Mouse (Mus musculus): ENCODE results near the gene Foxn3. TPM values are rescaled to one million over a fixed set of nuclear protein-coding genes. Genes with fewer than 3 reads are reported as not detected.

The Foxn3 gene
- total RNA-seq, 4 experiments from 2014 or later = 57.4 to 62.5 (median 60.3) TPM

GRCm38 (mm10) chr12:99299900-99300299, 263.5 kb downstream of the Foxn3 start:
- DNase-seq (ENCODE audit: low spot score in 2 of 2) = no peak

DNA sequence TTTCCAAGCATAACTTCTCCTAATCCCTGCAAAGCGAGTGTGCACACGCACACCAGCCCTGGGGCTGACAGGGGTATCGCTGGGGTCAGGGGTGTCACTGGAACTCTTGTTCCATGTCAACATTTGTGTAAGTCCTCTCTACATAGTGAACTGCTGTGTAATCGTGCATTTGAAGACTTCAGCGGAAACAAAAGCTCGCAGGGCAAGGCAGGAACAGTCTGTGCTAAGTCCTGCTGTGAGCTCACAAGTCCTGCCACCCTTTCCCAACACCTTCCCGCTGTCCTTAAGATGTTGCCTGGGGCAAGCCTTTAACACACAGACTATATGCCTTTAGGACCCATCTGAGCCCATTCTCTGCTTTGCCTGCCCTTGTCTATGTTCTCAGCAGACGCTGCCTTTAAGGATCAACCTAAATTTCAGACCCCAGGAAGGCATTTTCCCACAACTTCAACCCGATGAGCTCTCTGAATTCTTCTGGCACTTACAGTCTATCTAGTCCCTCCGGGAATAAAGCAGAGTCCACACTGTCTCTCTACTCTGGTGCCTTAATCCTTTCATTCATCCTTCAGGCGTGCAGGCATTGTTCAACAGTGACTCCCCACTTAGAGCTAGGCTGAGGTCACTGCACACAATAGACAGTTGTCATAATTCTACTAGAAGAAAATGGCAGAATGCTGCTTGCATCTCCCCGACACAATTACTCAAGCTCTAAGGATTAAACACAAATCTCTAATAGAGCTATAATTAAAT, 264.4 kb downstream of the Foxn3 start:
- DNase-seq (ENCODE audit: low spot score in 2 of 2) = no peak

- DNase-seq (ENCODE audit: low spot score in 2 of 2) = no peak
Measured at GRCm38 (mm10) chr12:99298242-99298641, 265.1 kb downstream of the Foxn3 start.

- no peak for DNase-seq (ENCODE audit: low spot score in 2 of 2)
Measured at GRCm38 (mm10) chr12:99297792-99298191, 265.6 kb downstream of the Foxn3 start.

DNA sequence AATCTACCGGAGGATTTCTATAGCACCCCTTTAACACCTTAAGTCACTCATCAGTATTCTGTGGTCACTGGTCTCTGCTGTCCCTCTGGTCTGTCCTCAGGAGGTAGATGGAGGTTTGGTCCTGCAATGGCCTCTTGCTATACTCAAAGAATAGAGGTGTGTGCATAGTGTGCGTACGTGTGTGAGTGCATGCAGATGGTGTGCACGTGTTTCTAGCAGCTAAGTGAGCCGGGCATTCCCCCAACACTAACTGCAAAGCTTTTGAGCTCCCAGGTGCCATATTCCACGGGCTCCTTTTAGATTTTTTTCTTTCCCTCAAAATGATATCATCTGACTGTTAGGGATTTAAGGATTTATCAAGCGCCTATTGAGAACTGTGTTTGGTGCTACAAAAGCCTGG, 269.9 kb downstream of the Foxn3 start:
- DNase-seq (ENCODE audit: low spot score in 2 of 2) = no peak

GRCm38 (mm10) chr12:99292152-99292551, 271.2 kb downstream of the Foxn3 start:
- no peak for DNase-seq (ENCODE audit: low spot score in 2 of 2)

DNA sequence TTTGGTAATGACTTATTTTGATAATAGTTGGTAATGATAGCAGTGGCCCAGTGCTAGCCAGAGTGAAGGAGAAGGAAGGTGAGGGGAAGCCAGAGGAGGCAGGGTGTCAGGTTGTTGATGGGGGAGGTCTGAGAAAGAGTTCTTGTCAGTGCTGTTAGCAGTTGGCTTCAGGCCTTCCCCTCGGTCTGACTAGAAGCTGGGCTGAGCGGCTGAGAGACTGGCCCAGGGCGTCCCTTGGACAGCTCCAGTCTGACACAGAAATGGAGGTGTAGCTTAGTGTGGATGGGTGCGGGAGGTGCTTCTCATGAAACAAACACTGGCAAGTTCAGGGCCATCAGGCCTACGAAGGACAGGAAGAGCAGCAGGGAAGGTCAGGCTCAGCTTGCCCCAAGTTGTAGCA, 276.3 kb downstream of the Foxn3 start:
- no peak for DNase-seq (ENCODE audit: low spot score in 2 of 2)

GRCm38 (mm10) chr12:99286662-99287061, 276.7 kb downstream of the Foxn3 start:
- no peak for DNase-seq (ENCODE audit: low spot score in 2 of 2)

- no peak for DNase-seq (ENCODE audit: low spot score in 2 of 2)
Measured at GRCm38 (mm10) chr12:99285656-99286055, 277.7 kb downstream of the Foxn3 start.

DNA sequence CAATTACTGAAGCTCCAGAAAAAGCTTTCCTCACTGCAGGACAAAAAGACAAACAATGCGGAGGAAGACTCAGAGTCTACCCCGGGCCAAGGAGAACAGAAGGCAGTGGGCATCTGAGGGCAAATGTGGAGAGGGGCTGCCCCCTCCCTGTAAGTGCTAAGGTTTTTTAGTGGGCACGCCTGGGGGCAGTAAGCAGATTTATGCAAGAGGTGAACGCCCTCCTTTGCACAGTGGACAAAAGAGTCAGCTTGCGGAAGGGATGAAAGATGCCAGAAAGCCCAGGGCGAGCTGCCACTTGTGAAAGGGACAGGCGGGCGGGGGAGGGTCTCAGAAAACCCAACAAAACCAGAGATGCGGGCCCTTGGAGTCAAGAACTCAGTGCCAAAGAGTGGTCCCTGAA, 278.2 kb downstream of the Foxn3 start:
- DNase-seq (ENCODE audit: low spot score in 2 of 2) = no peak

DNA sequence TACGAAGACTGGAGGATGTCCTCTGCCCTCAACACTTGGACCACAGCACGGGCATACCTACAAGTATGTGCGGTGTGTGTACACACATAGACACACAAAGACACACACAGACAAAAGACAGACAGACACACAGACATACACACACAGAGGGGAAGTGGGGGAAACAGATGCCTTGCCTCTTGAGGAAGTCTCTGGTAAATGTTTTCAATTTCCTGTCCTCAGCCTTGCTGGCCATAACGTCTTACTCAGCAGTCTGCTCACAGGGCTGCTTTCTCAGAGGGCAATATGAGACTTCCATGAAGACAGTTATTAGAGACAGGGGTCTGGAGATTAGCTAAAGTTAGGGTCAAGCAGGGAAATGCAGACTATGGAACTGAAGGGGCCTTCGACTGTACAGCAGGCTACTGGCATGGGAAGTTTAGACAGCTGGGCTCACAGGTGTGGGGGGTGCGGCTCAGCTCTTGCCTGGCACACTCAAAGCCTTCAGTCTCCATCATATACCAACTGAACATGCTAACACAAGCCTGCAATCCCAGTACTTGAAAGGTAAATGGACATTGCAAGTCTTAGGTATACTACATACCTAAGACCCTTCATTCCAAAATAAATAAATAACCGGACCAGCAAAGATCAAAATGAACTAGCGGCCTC, 278.8 kb downstream of the Foxn3 start:
- no peak for DNase-seq (ENCODE audit: low spot score in 2 of 2)

DNA sequence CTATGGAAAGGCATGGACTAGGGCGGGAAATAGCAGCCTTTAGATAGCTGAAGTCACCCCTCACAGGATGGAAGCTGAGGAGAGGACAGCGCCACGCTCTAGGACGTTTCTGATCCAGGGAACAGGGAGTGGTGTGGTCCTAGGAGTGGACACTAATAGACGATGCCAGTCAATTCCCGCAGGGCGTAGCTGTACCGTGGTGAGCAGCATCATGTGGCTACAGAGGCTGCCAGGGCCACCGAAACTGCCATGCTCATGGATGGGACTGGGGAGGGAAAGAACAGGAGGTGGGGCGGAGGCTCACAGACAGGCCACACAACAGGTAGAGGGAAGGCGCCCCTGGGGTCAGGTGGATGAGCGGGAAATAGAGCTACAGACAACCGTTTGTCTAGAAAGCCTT, 282.6 kb downstream of the Foxn3 start:
- DNase-seq (ENCODE audit: low spot score in 2 of 2) = no peak

DNA sequence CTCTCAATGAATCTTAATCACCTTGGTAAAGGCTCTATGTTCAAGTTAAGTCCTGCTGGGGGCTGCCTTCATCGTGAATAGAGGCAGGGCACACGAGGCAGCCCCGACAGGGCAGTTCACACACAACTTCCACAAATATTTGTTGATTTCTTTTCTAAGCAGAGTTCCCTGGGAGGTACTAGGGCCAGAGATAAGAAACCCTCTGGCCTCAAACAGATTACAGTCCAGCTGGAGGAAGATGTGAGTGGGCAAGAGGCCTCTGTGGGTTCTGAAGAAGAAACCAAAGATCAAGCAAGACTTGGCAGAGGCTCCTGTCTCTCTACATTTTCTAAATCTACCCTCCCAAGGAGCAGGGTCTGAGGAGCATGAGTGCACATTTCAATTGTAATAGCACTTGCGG, 283.1 kb downstream of the Foxn3 start:
- no peak for DNase-seq (ENCODE audit: low spot score in 2 of 2)

DNA sequence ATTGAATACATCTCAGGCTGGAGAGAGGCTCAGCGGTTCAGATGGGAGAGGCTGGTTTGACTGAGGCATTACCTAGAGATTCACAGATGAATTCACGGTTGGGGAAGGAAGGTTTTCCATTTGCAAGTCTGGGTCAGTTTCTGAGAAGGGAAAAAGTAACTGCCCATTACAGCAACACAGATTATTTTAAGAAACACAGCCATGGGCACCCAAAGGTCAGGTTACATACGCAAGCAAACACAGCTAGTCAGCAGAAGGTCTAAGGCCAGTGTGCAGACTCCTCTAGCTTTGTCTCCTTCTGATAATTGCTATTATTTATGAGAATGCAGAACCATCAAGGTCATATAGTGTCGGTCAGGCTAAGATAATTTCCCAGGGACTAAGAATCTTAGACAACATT, 284.0 kb downstream of the Foxn3 start:
- no peak for DNase-seq (ENCODE audit: low spot score in 2 of 2)

- no peak for DNase-seq (ENCODE audit: low spot score in 2 of 2)
Measured at GRCm38 (mm10) chr12:99274589-99274988, 288.8 kb downstream of the Foxn3 start.

DNA sequence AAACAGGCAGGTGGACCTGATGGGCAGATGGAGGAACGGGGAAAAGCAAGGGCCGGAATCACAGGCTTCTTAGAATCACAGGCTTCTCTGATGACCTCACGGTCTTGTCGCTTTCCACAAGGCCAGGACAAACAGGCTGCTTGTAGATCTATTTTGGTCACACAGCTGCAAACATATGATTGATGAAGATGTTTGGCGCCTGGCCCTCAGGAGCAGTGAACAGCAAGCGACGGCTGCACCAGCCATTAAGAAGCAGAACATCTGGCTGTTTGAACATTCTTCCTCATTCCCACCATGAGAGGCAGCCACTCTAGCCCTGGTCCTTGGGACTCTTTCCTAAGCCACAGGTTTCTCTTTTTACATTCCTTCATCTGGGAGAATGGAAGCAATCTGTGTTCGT, 294.0 kb downstream of the Foxn3 start:
- DNase-seq (ENCODE audit: low spot score in 2 of 2) = no peak

DNA sequence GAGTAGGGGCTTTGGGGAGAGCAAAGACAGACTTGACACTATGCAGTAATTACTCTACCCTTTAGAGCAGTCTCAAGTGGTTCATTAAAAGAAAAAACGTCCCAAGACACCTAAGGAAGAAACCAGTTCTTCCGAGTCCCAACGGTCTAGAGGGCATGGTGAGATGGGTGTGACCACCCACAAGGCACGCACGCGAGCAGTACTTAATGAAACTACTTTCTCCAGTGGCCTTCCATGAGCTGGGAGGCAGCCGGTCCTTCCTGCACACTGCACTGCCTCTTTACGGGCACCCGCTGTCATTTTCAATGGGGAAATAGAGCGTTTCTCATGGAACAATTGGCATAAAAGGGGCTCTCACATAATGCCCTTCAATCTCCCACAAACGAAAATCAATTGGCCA, 294.4 kb downstream of the Foxn3 start:
- DNase-seq (ENCODE audit: low spot score in 2 of 2) = no peak

- no peak for DNase-seq (ENCODE audit: low spot score in 2 of 2)
Measured at GRCm38 (mm10) chr12:99267732-99268131, 295.6 kb downstream of the Foxn3 start.

GRCm38 (mm10) chr12:99266434-99266833, 296.9 kb downstream of the Foxn3 start:
- no peak for DNase-seq (ENCODE audit: low spot score in 2 of 2)

DNA sequence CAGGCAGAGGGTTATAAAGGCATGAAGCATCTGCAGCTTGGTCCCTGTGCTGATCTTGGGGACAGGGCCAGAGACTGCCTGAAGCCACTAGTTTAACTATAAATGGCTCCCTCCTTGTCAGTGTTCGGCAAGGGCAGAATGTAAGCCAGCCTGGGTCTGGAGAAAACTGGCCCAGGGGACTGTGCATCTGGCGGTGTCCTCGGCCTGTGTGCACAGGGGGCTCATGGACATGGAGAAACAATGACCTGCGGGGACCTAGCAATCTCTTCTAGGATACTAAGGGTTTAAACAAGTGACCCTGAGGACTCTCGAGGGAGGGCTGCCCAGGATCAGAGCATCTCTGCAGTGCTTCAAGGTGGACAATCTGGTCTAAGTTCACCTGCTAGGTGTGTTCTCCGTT, 297.6 kb downstream of the Foxn3 start:
- no peak for DNase-seq (ENCODE audit: low spot score in 2 of 2)

GRCm38 (mm10) chr12:99264386-99264785, 299.0 kb downstream of the Foxn3 start:
- no peak for DNase-seq (ENCODE audit: low spot score in 2 of 2)

GRCm38 (mm10) chr12:99263592-99264335, 299.6 kb downstream of the Foxn3 start:
- DNase-seq (ENCODE audit: low spot score in 2 of 2) = no peak
